Mouse (Mus musculus) heart, adult 2 months (tissue): Measurements from ENCODE around the gene Cpxcr1.

ENCODE experiments used
- CTCF ChIP-seq: fragments of 200-600 bp; IDR thresholded peaks from 2 replicates; pipeline ENCODE4 v1.8.1; 2022; ENCODE audit warnings: antibody characterized with exemption, mild to moderate bottlenecking, moderate library complexity
- POLR2A ChIP-seq: fragments of 200-500 bp; IDR thresholded peaks from 2 replicates; pipeline ENCODE4 v1.6.1; 2011; ENCODE audit warnings: mild to moderate bottlenecking, low read depth, low read length, control low read depth; ENCODE audit not compliant: insufficient read depth

DNA sequence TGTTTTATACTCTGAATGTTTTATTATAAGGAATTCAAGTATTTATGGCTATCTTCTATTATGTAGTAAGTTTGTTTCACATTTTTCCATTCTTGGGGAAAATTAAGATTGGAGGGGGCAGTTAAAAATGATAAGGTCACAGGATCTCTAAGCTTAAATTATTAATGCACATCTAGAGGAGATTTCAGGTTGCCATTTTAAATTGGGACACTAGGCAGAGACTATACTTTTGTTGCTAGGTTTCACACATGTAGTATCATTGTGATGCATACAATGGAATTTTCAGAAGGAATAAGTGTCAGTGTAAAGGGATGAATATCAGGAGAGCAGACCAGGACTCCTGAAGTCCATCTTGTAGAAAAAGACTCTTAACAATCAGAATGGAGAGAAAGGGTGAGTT, at the start of gene Cpxcr1:
- no peak for TF ChIP-seq CTCF
- TF ChIP-seq POLR2A: no peak
